Mouse (Mus musculus) C2C12 (cell line): ENCODE data around the gene Wdr17.

Source experiments
- CEBPB ChIP-seq: IDR thresholded peaks from one replicate; pipeline ENCODE4 v1.6.1; 2011; ENCODE audit warnings: low read depth, mild to moderate bottlenecking, control low read depth, moderate library complexity
- CTCF ChIP-seq: IDR thresholded peaks from one replicate; pipeline ENCODE4 v1.5.1; 2011; ENCODE audit not compliant: control insufficient read depth, insufficient read depth, insufficient read length
- FOSL1 ChIP-seq: IDR thresholded peaks from one replicate; pipeline ENCODE4 v1.8.0; 2011; ENCODE audit warnings: mild to moderate bottlenecking, low read length; ENCODE audit not compliant: poor library complexity, insufficient read depth, severe bottlenecking
- MAX ChIP-seq: IDR thresholded peaks from one replicate; pipeline ENCODE4 v1.6.1; 2011; ENCODE audit warnings: mild to moderate bottlenecking, control low read depth
- MYOD1 ChIP-seq: IDR thresholded peaks from one replicate; pipeline ENCODE4 v1.6.1; 2011; ENCODE audit warnings: low read depth; ENCODE audit not compliant: control insufficient read depth, insufficient read length
- USF1 ChIP-seq: IDR thresholded peaks from one replicate; pipeline ENCODE4 v1.6.1; 2011; ENCODE audit warnings: low read depth, mild to moderate bottlenecking, control low read depth, moderate library complexity

GRCm38 (mm10) chr8:54822956-54823355 is 64.0 kb downstream of the Wdr17 start:
- TF ChIP-seq CTCF (no peak), MAX (no peak), USF1 (no peak), FOSL1 (no peak), MYOD1 (no peak), CEBPB (no peak)
